ENCODE assay signal across 24 mouse cellular contexts in genomic region chr6:4612431-4612830, GRCm38 (mm10).
"Had no signal": no experiment of that assay in that cellular context is flagged by ENCODE, and none has a peak within 500 bp of the region (broad histone marks: within the 10 kb centered on the region; RNA-seq: fewer than 3 reads in every experiment).

No protein-coding gene starts in this region.

- H3K27ac ChIP-seq: gastrocnemius, adult 2 months; heart, adult 2 months; heart, embryonic 13.5 days; heart, embryonic 15.5 days; hindbrain, embryonic 13.5 days; hindbrain, embryonic 15.5 days; hindbrain, postnatal 0 days; kidney, embryonic 15.5 days; kidney, postnatal 0 days; layer of hippocampus, adult 2 months; limb, embryonic 13.5 days; limb, embryonic 15.5 days; liver, embryonic 12.5 days had no signal

- H3K4me3 ChIP-seq: gastrocnemius, adult 2 months; heart, adult 2 months; heart, embryonic 13.5 days; heart, embryonic 15.5 days; hindbrain, embryonic 13.5 days; hindbrain, embryonic 15.5 days; kidney, embryonic 15.5 days; layer of hippocampus, adult 2 months; limb, embryonic 13.5 days; limb, embryonic 15.5 days; liver, embryonic 12.5 days had no signal

- DNase-seq: gastrocnemius, adult 2 months; gastrocnemius, postnatal 10 days; gastrocnemius, postnatal 25 days; heart, adult 11 months; heart, adult 2 months; heart, postnatal 14 days; heart, postnatal 36 days; kidney, adult 11 months; kidney, adult 2 months; kidney, adult 9 months; kidney, postnatal 14 days; kidney, postnatal 36 days; left cerebral cortex, postnatal 4 days had no signal

- ATAC-seq: hindbrain, postnatal 0 days; liver, embryonic 12.5 days had no signal
